Mouse (Mus musculus) stomach, postnatal 0 days (tissue): ENCODE measurements around the gene Alkbh6.

Experiments used
- CTCF ChIP-seq: IDR thresholded peaks from 2 replicates; pipeline ENCODE4 v1.5.1; 2016; ENCODE audit warnings: antibody characterized with exemption, low read depth, mild to moderate bottlenecking, moderate library complexity
- EP300 ChIP-seq: optimal IDR thresholded peaks from 2 replicates; pipeline ENCODE3; 2016; ENCODE audit warnings: antibody characterized with exemption

GRCm38 (mm10) chr7:30326427-30326826 lies 17.9 kb downstream of the Alkbh6 start:
- no peak for TF ChIP-seq CTCF
- no peak for TF ChIP-seq EP300
